Mouse (Mus musculus): ENCODE measurements around the gene St6galnac5.

The St6galnac5 gene

DNA sequence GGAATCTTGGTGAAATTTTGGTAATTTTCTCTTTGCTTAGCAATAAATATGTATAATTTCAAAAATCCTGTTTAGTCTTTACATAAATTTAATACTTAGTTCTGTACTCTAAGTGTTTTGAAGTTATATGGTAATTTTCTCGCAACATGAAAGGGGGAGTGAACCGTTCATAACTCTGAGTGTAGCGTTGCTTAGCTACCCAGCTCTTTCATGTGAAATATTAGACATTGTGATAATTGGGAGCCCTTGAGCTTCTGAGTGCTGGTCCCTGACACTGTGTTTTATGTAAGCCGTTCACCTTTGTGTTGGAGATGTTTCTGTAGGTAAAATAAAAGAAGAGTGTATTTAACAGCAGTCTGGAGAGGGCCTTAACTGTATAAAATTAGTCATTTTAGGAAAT lies 202.2 kb downstream of the St6galnac5 start:
- no peak for DNase-seq

DNA sequence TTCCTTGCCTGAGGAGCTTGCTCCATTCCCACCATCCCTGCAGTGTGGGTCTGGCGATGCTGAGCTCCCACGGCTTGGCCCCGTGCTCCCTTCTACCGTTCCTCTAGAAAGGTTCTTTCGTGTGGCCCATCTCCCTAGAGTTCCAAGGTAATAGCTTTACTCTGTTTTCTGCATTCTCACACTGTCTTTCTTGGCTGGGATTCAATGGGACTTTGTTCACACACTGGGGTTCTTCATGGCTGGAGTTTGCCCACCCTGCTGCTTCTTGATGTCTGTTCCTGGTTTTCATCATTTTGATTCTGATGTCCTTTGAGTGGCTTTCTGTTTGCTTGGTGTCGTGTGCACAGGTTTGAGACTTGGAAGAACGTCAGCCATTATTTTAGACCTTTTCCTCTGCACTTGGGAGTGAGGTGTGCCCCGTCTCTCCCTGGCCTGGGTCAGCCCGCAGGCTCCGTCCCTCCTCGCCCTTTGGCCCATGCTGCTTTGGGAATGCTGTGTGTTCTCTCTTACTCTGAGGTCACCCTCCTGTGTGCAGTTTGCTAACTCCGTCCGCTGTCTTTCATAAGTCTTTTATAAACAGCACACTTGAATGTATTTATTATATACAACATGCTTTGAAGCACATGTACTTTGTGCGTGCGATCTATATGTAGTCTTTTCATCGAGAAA lies 205.0 kb downstream of the St6galnac5 start:
- peak; percentile 68 for DNase-seq

DNA sequence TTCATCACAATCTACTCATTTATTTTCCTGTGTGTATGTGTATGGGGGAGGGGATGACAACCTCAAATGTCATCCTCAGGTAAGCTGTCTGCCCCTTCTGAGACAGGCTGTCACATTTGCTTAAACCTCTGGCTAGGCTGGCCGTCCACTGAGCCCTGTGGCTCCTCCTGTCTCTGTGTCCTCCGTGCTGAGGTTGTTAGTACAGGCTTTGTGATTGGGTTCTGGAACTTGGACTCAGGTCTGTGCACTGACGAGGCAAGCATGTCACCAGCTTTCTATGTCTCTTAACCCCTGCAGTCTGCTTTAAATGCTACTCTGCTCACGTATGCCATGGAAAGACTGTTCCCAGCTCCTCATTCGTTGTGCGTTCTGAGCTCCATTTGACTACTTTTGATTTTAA lies 205.7 kb downstream of the St6galnac5 start:
- DNase-seq: peak; percentile 30

DNA sequence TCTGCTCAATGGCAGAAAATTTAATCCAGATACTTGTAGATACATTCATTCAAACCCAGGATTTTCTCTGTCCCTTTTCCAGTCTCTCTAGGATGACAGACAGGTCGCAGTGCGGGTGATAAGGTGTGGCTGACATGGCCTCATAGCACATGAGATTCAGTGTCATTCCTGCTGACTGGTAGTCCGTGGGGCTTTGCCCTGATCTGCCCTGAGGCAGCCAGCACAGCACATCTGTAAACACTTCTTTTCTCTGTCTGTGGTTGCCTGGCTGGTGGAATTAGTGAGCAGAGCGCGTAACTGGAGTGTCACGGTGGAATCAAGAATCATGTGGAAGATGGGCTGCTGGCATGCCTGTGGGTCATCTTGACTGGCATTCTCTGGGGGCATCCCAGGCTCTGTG lies 212.0 kb downstream of the St6galnac5 start:
- no peak for DNase-seq

DNA sequence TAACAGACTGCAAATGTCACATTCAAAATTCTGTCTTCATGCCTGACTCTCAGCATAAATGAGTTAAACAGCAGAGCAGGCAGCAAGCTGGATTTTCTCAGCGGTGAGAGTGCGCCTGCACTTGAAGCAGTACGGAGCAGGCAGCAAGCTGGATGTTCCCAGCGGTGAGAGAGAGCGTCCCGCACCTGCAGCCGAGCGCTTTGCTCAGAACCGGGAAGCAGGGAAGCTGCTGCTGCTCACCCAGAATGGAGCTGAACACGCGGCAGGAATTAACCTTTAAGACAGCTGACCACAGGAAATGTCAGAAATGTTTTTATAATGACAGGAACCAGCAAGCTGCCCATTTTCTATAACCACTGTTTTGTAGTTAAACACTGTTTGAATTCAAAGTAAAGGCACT lies 214.6 kb downstream of the St6galnac5 start:
- DNase-seq: no peak

All from kidney, adult 11 months (tissue).